Mouse (Mus musculus) liver, embryonic 14.5 days (tissue): ENCODE measurements around the gene Ccdc15.

Experiments
- CTCF ChIP-seq: IDR thresholded peaks from 2 replicates; pipeline ENCODE4 v1.5.1; 2016; ENCODE audit warnings: antibody characterized with exemption, low read depth, control low read depth
- EP300 ChIP-seq: IDR thresholded peaks from 2 replicates; pipeline ENCODE4 v1.6.1; 2016; ENCODE audit warnings: antibody characterized with exemption, low read depth

DNA sequence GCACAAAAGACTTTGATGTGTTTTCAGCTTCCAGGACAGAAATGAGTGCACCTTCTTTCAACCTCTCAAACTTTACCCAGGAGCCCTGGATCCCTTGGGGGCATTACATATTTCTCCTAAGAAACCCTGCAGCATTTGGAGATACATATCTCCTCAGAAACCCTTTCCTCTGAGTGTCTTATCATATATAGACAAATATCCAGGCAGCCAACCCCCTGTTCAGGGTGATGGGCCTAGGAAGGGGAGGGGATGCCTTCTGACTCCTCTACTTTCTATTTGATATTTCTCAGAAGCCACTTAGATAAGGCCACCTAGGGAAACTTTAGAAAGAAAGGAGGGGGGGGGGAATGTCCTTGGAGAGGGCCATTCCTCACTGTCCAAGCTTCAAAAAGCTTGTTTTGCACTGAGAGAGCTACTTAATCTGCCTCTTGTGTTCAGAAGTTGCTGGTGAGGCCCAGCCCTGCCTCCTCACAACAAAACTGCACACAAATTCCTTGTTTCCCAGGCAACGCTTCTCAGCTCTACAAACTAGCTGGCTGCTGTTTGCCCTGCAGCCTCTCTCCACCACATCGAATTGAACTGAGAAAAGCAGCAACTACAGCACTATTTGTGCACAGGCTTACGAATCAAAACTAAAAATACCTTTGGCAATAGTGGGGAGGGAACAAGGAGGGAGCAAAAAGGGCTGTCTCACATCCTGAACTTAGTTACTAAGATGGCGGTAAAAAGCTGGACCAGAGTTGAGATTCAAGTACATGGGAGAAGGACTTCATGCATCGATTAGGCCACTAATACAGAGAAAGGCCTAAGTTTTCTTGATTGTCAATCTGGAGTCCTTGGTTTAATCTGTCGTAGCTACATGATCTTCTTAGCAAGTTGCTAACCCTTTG lies 11.3 kb upstream of the Ccdc15 start:
- TF ChIP-seq CTCF: no peak
- no peak for TF ChIP-seq EP300
